Mouse (Mus musculus) testis, adult 2 months (tissue): ENCODE results near the gene Pgs1. TPM values are rescaled to one million over a fixed set of nuclear protein-coding genes. Genes with fewer than 3 reads are reported as not detected.

Source experiments
- H3K27ac ChIP-seq: fragments of 200-500 bp; 2 replicates; pipeline ENCODE4 v1.5.1; 2012; ENCODE audit warnings: low read depth, low read length; ENCODE audit not compliant: control insufficient read depth, insufficient read depth
- H3K27me3 ChIP-seq: fragments of 200-500 bp; 2 replicates; pipeline ENCODE4 v1.6.1; 2012; ENCODE audit warnings: mild to moderate bottlenecking, low read length, moderate library complexity; ENCODE audit not compliant: control insufficient read depth, insufficient read depth
- H3K36me3 ChIP-seq: fragments of 200-500 bp; 2 replicates; pipeline ENCODE4 v1.6.1; 2012; ENCODE audit warnings: mild to moderate bottlenecking, low read length; ENCODE audit not compliant: control insufficient read depth, insufficient read depth
- H3K4me1 ChIP-seq: fragments of 200-500 bp; 2 replicates; pipeline ENCODE4 v1.6.1; 2012; ENCODE audit warnings: low read length; ENCODE audit not compliant: control insufficient read depth, insufficient read depth
- H3K4me3 ChIP-seq: fragments of 200-500 bp; 2 replicates; pipeline ENCODE4 v1.5.1; 2012; ENCODE audit warnings: low read depth, mild to moderate bottlenecking, low read length, moderate library complexity, mixed read lengths; ENCODE audit not compliant: control insufficient read depth
- CTCF ChIP-seq: fragments of 200-500 bp; IDR thresholded peaks from 2 replicates; pipeline ENCODE4 v1.5.1; 2012; ENCODE audit warnings: low read depth, mild to moderate bottlenecking, inconsistent platforms, low read length, moderate library complexity; ENCODE audit not compliant: control insufficient read depth, insufficient read depth, insufficient replicate concordance
- POLR2A ChIP-seq: fragments of 200-500 bp; IDR thresholded peaks from 2 replicates; pipeline ENCODE4 v1.6.1; 2012; ENCODE audit warnings: low read depth, mild to moderate bottlenecking, inconsistent platforms, low read length, moderate library complexity; ENCODE audit not compliant: control insufficient read depth
- polyA plus RNA-seq: library from polyadenylated mRNA; depleted of rRNA; stranded (reverse); fragments of >200 nt; gene quantifications from 2 replicates; pipeline ENCODE4 v1.2.3, GENCODE M21; 2012

Pgs1 gene
- polyA plus RNA-seq, 1 experiment, result 55.3 TPM

- no peak for TF ChIP-seq POLR2A
- TF ChIP-seq CTCF, result peak; percentile 86; the same call in 1 of the 2 replicates
These were observed 35.7 kb downstream of the Pgs1 start for GRCm38 (mm10) chr11:118021806-118022205.

GRCm38 (mm10) chr11:118023475-118023874, 37.4 kb downstream of the Pgs1 start:
- Histone ChIP-seq H3K4me3 (no peak overlapping the region), H3K27ac (no peak overlapping the region), H3K27me3 (no peaks in the 10 kb centered on the region), H3K36me3 (no peaks in the 10 kb centered on the region; the same call in 1 of the 2 replicates), H3K4me1 (no peaks in the 10 kb centered on the region)
- no peak for TF ChIP-seq CTCF
- no peak for TF ChIP-seq POLR2A

More at GRCm38 (mm10) chr11:118021806-118022205, 35.7 kb downstream of the Pgs1 start:
- no peaks in the 10 kb centered on the region for H3K27me3 ChIP-seq
- no peaks in the 10 kb centered on the region; the same call in 1 of the 2 replicates for H3K36me3 ChIP-seq
- H3K27ac ChIP-seq, result no peak overlapping the region
- no peak overlapping the region for H3K4me3 ChIP-seq
- H3K4me1 ChIP-seq, result no peaks in the 10 kb centered on the region

GRCm38 (mm10) chr11:118024111-118024510, 38.0 kb downstream of the Pgs1 start:
- TF ChIP-seq POLR2A (no peak), CTCF (no peak)
- Histone ChIP-seq H3K4me1 (no peaks in the 10 kb centered on the region), H3K36me3 (no peaks in the 10 kb centered on the region), H3K27me3 (no peaks in the 10 kb centered on the region), H3K4me3 (no peak overlapping the region), H3K27ac (no peak overlapping the region)

GRCm38 (mm10) chr11:118029170-118029569, 43.1 kb downstream of the Pgs1 start:
- no peaks in the 10 kb centered on the region for H3K27me3 ChIP-seq
- no peaks in the 10 kb centered on the region for H3K4me1 ChIP-seq
- no peak for TF ChIP-seq POLR2A
- no peak for TF ChIP-seq CTCF
- H3K27ac ChIP-seq, result no peak overlapping the region
- no peaks in the 10 kb centered on the region for H3K36me3 ChIP-seq
- no peak overlapping the region for H3K4me3 ChIP-seq

- Histone ChIP-seq H3K4me3 (no peak overlapping the region), H3K27ac (no peak overlapping the region), H3K27me3 (no peaks in the 10 kb centered on the region), H3K36me3 (no peaks in the 10 kb centered on the region), H3K4me1 (no peaks in the 10 kb centered on the region)
- TF ChIP-seq CTCF (no peak), POLR2A (no peak)
These were observed 45.0 kb downstream of the Pgs1 start for GRCm38 (mm10) chr11:118031134-118031533.

- H3K27me3 ChIP-seq, result no peaks in the 10 kb centered on the region
- H3K36me3 ChIP-seq, result no peaks in the 10 kb centered on the region
- H3K4me3 ChIP-seq, result no peak overlapping the region
- no peak overlapping the region for H3K27ac ChIP-seq
- H3K4me1 ChIP-seq, result no peaks in the 10 kb centered on the region
- no peak for TF ChIP-seq CTCF
- no peak for TF ChIP-seq POLR2A
These were observed 48.3 kb downstream of the Pgs1 start for GRCm38 (mm10) chr11:118034395-118034794.

- Histone ChIP-seq H3K27me3 (no peaks in the 10 kb centered on the region), H3K36me3 (no peaks in the 10 kb centered on the region), H3K27ac (no peak overlapping the region), H3K4me1 (no peaks in the 10 kb centered on the region), H3K4me3 (no peak overlapping the region)
- TF ChIP-seq CTCF, result no peak
These were observed 49.0 kb downstream of the Pgs1 start for GRCm38 (mm10) chr11:118035068-118035467.

- H3K27me3 ChIP-seq, result no peaks in the 10 kb centered on the region
- H3K27ac ChIP-seq, result no peak overlapping the region
- no peaks in the 10 kb centered on the region for H3K4me1 ChIP-seq
- TF ChIP-seq POLR2A (no peak), CTCF (no peak)
- H3K4me3 ChIP-seq, result no peak overlapping the region
- no peaks in the 10 kb centered on the region for H3K36me3 ChIP-seq
These were observed 56.7 kb downstream of the Pgs1 start for GRCm38 (mm10) chr11:118042791-118043190.
